Mouse (Mus musculus): ENCODE measurements around the gene Uba1y. TPM values are rescaled to one million over a fixed set of nuclear protein-coding genes. Genes with fewer than 3 reads are reported as not detected.
"Not testable (repeated sequence)": the region's sequence is repeated elsewhere in the genome, so short reads cannot be mapped to it uniquely, and the experiment has no call there.

Uba1y gene
- 0.41 and 0.48 TPM in 2 replicates for polyA plus RNA-seq (2014; fragmentation: Nextera tagmentation; extraction: Ambion mirVana)

DNA sequence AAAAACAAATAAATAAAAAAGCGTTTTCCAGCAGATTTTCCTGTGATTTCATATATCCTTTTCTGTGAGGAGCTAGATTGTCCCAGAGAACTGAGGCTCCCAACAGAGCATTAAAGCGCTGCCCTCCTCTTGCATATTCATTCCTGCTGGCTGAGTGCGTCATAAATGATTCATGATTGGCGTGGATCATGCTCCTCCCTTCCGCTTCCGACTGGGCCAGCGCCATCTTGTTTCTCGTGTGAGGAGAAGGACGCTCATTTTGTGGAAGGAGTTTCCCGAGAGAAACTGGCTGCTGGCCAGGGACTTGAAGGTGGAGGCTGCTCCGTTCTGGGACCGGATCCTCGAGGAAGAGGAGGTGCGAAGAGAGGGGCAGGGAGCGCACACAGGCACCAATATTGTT, at the start of gene Uba1y:
TSS of gene Uba1y (plus strand) at position 254 of the 400 bp plus-strand sequence.
- no peak within 1 kb of the TSS for H3K4me3 ChIP-seq (ENCODE audit: low read depth, low read length)
- H3K4me1 ChIP-seq (ENCODE audit: control insufficient read depth, insufficient read depth, low read length): no peaks in the 10 kb centered on the region
- no peak for DNase-seq (ENCODE audit: low spot score)
- WGBS: no CpG with 5 or more reads among the region's 15 CpGs
- no peak for ATAC-seq
- H3K9ac ChIP-seq (ENCODE audit: low read length): no peak within 1 kb of the TSS
- H3K4me2 ChIP-seq (ENCODE audit: low read length): no peak within 1 kb of the TSS
- H3K36me3 ChIP-seq (ENCODE audit: control insufficient read depth, insufficient read depth, low read length): no peaks in the 10 kb centered on the region
- no peak within 1 kb of the TSS for H3K27ac ChIP-seq (ENCODE audit: low read depth, low read length)
- no peaks in the 10 kb centered on the region for H3K27me3 ChIP-seq (replicated peaks; ENCODE audit: control insufficient read depth, insufficient read depth, low read length)
- H3K9me3 ChIP-seq (replicated peaks; ENCODE audit: control insufficient read depth, low read length): no peaks in the 10 kb centered on the region

DNA sequence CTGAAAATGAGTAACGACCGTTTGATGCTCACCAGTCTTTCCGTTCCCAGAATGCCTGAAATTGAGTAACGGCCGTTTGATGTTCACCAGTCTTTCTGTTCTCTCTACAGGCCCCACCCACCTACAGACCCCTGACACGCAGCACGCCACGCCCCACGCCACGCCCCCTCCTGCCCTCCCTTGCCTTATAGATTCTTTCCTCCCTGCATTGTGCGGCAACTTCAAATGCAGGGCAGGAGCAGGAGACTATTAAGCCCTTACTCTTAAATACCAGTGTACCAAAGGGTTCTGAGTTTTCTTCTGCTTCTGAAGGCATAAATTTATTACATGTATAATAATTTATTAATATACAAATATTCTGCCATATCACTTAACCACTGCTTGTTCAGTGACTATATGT, 21.1 kb upstream of the Uba1y start, which contains the start of gene Zfy1:
TSS of gene Zfy1 (minus strand) at position 101 of the 400 bp plus-strand sequence.
- H3K9me3 ChIP-seq (replicated peaks; ENCODE audit: control insufficient read depth, low read length); H3K27ac ChIP-seq (ENCODE audit: low read depth, low read length); DNase-seq (ENCODE audit: low spot score); H3K36me3 ChIP-seq (ENCODE audit: control insufficient read depth, insufficient read depth, low read length); ATAC-seq; H3K27me3 ChIP-seq (replicated peaks; ENCODE audit: control insufficient read depth, insufficient read depth, low read length); H3K4me2 ChIP-seq (ENCODE audit: low read length); H3K4me3 ChIP-seq (ENCODE audit: low read depth, low read length); H3K9ac ChIP-seq (ENCODE audit: low read length); H3K4me1 ChIP-seq (ENCODE audit: control insufficient read depth, insufficient read depth, low read length): not testable (repeated sequence)
- no CpG with 5 or more reads among the region's 11 CpGs for WGBS

DNA sequence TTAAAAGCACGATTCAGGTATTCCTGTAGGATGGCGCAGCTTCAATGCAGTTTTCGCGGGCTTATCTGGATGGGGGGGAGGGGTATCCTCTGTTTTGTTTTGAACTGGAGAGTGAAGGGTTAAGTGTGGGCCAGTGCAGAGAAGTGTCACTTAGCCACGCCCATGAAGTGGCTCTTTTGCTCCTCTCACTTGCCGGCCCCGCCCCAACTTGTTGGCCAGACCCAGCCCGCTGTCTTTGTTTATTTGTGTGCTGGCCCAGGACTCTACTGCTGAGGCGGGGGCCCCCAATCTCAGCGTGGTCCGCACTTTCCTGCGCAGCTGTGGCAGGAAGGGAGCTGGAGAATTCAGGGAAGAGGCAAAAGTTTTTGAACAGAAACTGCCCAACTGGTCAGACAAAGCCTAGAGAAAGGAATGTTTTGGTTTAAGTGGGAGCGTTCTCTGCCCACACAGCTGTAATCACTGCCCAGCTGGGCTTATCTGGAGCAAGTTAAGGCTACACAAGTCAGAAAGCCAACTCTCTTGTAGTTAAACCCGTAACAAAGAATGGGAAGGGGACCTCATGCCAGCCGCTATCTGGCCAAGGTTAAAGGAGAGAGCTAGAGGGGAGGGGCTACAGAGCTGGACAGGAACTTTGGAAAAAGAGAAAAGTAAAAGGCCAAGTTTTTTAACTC, 9.3 kb upstream of the Uba1y start:
- Histone ChIP-seq H3K4me2 (ENCODE audit: low read length) (peak overlapping the region; percentile 28; the same call in 1 of the 2 replicates), H3K27ac (ENCODE audit: low read depth, low read length) (no peak overlapping the region), H3K9ac (ENCODE audit: low read length) (no peak overlapping the region), H3K9me3 (replicated peaks; ENCODE audit: control insufficient read depth, low read length) (no peaks in the 10 kb centered on the region), H3K4me3 (ENCODE audit: low read depth, low read length) (no peak overlapping the region), H3K36me3 (ENCODE audit: control insufficient read depth, insufficient read depth, low read length) (no peaks in the 10 kb centered on the region), H3K27me3 (replicated peaks; ENCODE audit: control insufficient read depth, insufficient read depth, low read length) (no peaks in the 10 kb centered on the region), H3K4me1 (ENCODE audit: control insufficient read depth, insufficient read depth, low read length) (no peaks in the 10 kb centered on the region)
- WGBS: 0% methylated on average over 6 of the region's 15 CpGs
- ATAC-seq (peak; percentile 83), DNase-seq (ENCODE audit: low spot score) (peak; percentile 53)

DNA sequence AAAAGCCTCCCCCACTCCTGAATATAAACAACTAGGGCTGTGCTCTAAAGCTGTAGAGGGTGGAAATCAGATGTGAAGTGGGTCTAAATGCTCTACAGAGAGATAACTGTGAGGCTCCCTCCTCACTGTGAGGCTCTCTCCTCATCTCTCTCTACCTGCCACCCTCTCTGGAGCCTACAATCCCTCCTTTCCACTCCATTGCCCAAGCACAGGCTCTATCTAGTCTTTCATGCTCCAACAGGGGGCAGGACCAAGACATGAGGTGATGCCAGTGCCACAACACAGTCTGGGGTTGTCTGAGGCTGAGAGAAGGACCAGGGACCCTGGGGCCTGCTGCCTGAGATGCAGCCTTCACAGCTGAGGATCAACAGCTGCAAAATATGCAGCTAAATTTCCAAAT, 54.0 kb downstream of the Uba1y start:
- no peak for DNase-seq (ENCODE audit: low spot score)
- no peak overlapping the region for H3K4me2 ChIP-seq (ENCODE audit: low read length)
- no peak overlapping the region for H3K27ac ChIP-seq (ENCODE audit: low read depth, low read length)
- H3K9ac ChIP-seq (ENCODE audit: low read length): no peak overlapping the region
- peak; percentile 55 for ATAC-seq
- no peaks in the 10 kb centered on the region for H3K27me3 ChIP-seq (replicated peaks; ENCODE audit: control insufficient read depth, insufficient read depth, low read length)
- H3K4me1 ChIP-seq (ENCODE audit: control insufficient read depth, insufficient read depth, low read length): no peaks in the 10 kb centered on the region
- H3K4me3 ChIP-seq (ENCODE audit: low read depth, low read length): no peak overlapping the region
- H3K9me3 ChIP-seq (replicated peaks; ENCODE audit: control insufficient read depth, low read length): no peaks in the 10 kb centered on the region
- no peaks in the 10 kb centered on the region for H3K36me3 ChIP-seq (ENCODE audit: control insufficient read depth, insufficient read depth, low read length)

DNA sequence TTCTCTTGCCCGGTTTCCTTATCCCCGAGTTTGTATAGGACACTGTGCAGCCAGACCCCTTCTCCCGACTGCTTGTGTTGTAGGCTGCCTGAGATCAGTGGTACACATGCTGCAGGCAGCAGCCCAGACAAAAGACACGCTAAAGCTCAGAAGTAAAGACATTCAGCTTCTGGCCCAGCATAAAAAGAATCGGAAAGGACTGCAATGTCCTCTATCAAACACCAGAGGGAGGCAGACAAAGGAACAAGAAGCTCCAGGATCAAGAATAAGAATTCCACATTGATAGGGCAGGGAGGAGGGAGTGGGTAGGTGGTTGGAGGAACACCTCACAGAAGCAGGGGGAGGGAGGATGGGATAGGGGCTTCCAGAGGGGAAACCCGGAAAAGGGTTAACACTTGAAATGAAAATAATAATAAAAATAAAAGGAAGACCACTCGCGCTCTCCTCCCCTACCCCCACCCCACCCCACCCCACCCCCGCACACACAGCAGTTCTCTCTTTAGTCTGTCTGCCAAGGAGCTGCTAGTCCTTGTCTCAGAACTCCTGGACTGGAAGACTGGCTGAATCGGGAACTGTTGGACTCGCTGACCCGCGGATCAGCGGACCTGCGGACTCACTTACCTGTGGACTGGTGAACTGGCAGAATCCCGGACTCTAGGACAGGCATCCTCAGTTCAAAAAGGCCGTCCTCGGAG, 54.6 kb downstream of the Uba1y start:
- Histone ChIP-seq H3K27me3 (replicated peaks; ENCODE audit: control insufficient read depth, insufficient read depth, low read length) (no peaks in the 10 kb centered on the region), H3K4me1 (ENCODE audit: control insufficient read depth, insufficient read depth, low read length) (no peaks in the 10 kb centered on the region), H3K36me3 (ENCODE audit: control insufficient read depth, insufficient read depth, low read length) (no peaks in the 10 kb centered on the region), H3K9me3 (replicated peaks; ENCODE audit: control insufficient read depth, low read length) (no peaks in the 10 kb centered on the region), H3K4me2 (ENCODE audit: low read length) (0 out of 2 replicates have a peak overlapping the region, but pooled peaks have one; percentile 18), H3K4me3 (ENCODE audit: low read depth, low read length) (no peak overlapping the region), H3K9ac (ENCODE audit: low read length) (no peak overlapping the region), H3K27ac (ENCODE audit: low read depth, low read length) (no peak overlapping the region)
- 0% methylated on average over 1 of the region's 18 CpGs for WGBS
- DNase-seq (ENCODE audit: low spot score): peak; percentile 72
- peak; percentile 82 for ATAC-seq

Other genes starting within 250 kb of the Uba1y start
- gene Zfy1, start 21.2 kb upstream of the Uba1y start, polyA plus RNA-seq (2014; fragmentation: Nextera tagmentation; extraction: Ambion mirVana): not detected in 2 replicates
- 24.4 and 26.7 TPM in 2 replicates for gene Kdm5d, start 79.1 kb downstream of the Uba1y start, polyA plus RNA-seq (2014; fragmentation: Nextera tagmentation; extraction: Ambion mirVana)
- 58.4 and 69.8 TPM in 2 replicates for gene Eif2s3y, start 191.9 kb downstream of the Uba1y start, polyA plus RNA-seq (2014; fragmentation: Nextera tagmentation; extraction: Ambion mirVana)